Comparison of ENCODE assay signal across 7 mouse cellular contexts in genomic region chr4:149172666-149173065, GRCm38 (mm10). TPM values are rescaled to one million over a fixed set of nuclear protein-coding genes. Genes with fewer than 3 reads are reported as not detected.
DNase-seq lines count a peak whose midpoint lies in the region; ATAC-seq lines count a peak whose summit lies in the region.

No protein-coding gene starts in this region.

- no peaks in the 10 kb centered on the region for H3K9me3 ChIP-seq in midbrain, embryonic 12.5 days
- no peaks in the 10 kb centered on the region for H3K9me3 ChIP-seq in midbrain, embryonic 11.5 days (ENCODE audit: control insufficient read depth, low read length)
- no peaks in the 10 kb centered on the region for H3K9me3 ChIP-seq in embryonic facial prominence, embryonic 14.5 days (ENCODE audit: control insufficient read depth, low read length)

- no peaks in the 10 kb centered on the region for H3K4me1 ChIP-seq in midbrain, embryonic 12.5 days
- peaks cover 2% of the 10 kb centered on the region; the same call in 1 of the 2 replicates for H3K4me1 ChIP-seq in midbrain, embryonic 11.5 days (ENCODE audit: control insufficient read depth, insufficient read depth, low read length)
- H3K4me1 ChIP-seq in embryonic facial prominence, embryonic 14.5 days (ENCODE audit: control insufficient read depth, insufficient read depth, low read length), result peaks cover 9% of the 10 kb centered on the region; the same call in 1 of the 2 replicates

- DNase-seq in midbrain, embryonic 11.5 days (ENCODE audit: low spot score, missing footprints), result no peak
- DNase-seq in embryonic facial prominence, embryonic 14.5 days (ENCODE audit: low spot score), result peak; percentile 72
- DNase-seq in heart, postnatal 10 days, result peak; percentile 73 to 76
- peak; percentile 61 to 88 for DNase-seq in lung, postnatal 4 days
- DNase-seq in retina, postnatal 1 day, result no peak
- no peak for DNase-seq in spleen, postnatal 36 days (ENCODE audit: low spot score in 2 of 2)

- H3K9ac ChIP-seq in midbrain, embryonic 12.5 days (replicated peaks), result no peak overlapping the region
- no peak overlapping the region for H3K9ac ChIP-seq in midbrain, embryonic 11.5 days (ENCODE audit: low read length)
- H3K9ac ChIP-seq in embryonic facial prominence, embryonic 14.5 days (ENCODE audit: low read depth, low read length), result 0 out of 2 replicates have a peak overlapping the region, but pooled peaks have one; percentile 0

- no peak overlapping the region for H3K4me3 ChIP-seq in midbrain, embryonic 12.5 days
- no peak overlapping the region for H3K4me3 ChIP-seq in midbrain, embryonic 11.5 days (ENCODE audit: low read depth, low read length)
- H3K4me3 ChIP-seq in embryonic facial prominence, embryonic 14.5 days (ENCODE audit: low read depth, low read length), result no peak overlapping the region

- ATAC-seq in midbrain, embryonic 12.5 days (ENCODE audit: low FRiP score, low read depth), result no peak
- no peak for ATAC-seq in midbrain, embryonic 11.5 days (ENCODE audit: low FRiP score)
- ATAC-seq in embryonic facial prominence, embryonic 14.5 days (ENCODE audit: low read depth), result no peak

- intact Hi-C loops in heart, postnatal 10 days (cut with DNase I), result no loop called here

- 80% methylated on average over 2 of the region's 2 CpGs for whole genome bisulfite sequencing in midbrain, embryonic 12.5 days
- 82% methylated on average over 2 of the region's 2 CpGs for WGBS in midbrain, embryonic 11.5 days
- WGBS in embryonic facial prominence, embryonic 14.5 days, result 49% methylated on average over 2 of the region's 2 CpGs

- H3K27ac ChIP-seq in midbrain, embryonic 12.5 days (replicated peaks), result peak overlapping the region; percentile 47; the same call in 1 of the 2 replicates
- H3K27ac ChIP-seq in midbrain, embryonic 11.5 days (ENCODE audit: low read depth, low read length), result no peak overlapping the region; the same call in 1 of the 2 replicates
- peak overlapping the region; percentile 75 for H3K27ac ChIP-seq in embryonic facial prominence, embryonic 14.5 days (replicated peaks; ENCODE audit: low read depth, low read length)

- H3K4me2 ChIP-seq in midbrain, embryonic 12.5 days (replicated peaks), result no peak overlapping the region
- H3K4me2 ChIP-seq in midbrain, embryonic 11.5 days, result no peak overlapping the region
- H3K4me2 ChIP-seq in embryonic facial prominence, embryonic 14.5 days (ENCODE audit: low read depth, low read length), result no peak overlapping the region

- no peaks in the 10 kb centered on the region for H3K27me3 ChIP-seq in midbrain, embryonic 12.5 days
- H3K27me3 ChIP-seq in midbrain, embryonic 11.5 days (ENCODE audit: control insufficient read depth, insufficient read depth, low read length), result no peaks in the 10 kb centered on the region
- no peaks in the 10 kb centered on the region for H3K27me3 ChIP-seq in embryonic facial prominence, embryonic 14.5 days (replicated peaks; ENCODE audit: control insufficient read depth, insufficient read depth, low read length)

- H3K36me3 ChIP-seq in midbrain, embryonic 12.5 days, result peaks cover 19% of the 10 kb centered on the region
- H3K36me3 ChIP-seq in midbrain, embryonic 11.5 days (ENCODE audit: control insufficient read depth, insufficient read depth, low read length), result 0 out of 2 replicates have a peak, but pooled peaks cover 2% of the 10 kb centered on the region
- no peaks in the 10 kb centered on the region for H3K36me3 ChIP-seq in embryonic facial prominence, embryonic 14.5 days (ENCODE audit: control insufficient read depth, insufficient read depth, low read length)

RNA-seq across cellular contexts. Expression of gene Pgd, which starts 6.1 kb away (rescaled TPM):
- polyA plus RNA-seq in midbrain, embryonic 12.5 days (2016; fragmentation: Nextera tagmentation; extraction: Ambion mirVana), result 120 and 129 TPM in 2 replicates
- polyA plus RNA-seq in midbrain, embryonic 11.5 days (2014; fragmentation: Nextera tagmentation; extraction: Ambion mirVana), result 47.4 and 50.7 TPM in 2 replicates
- polyA plus RNA-seq in embryonic facial prominence, embryonic 14.5 days (2014; fragmentation: Nextera tagmentation; extraction: Ambion mirVana), result 43.3 and 43.7 TPM in 2 replicates
- total RNA-seq in heart, postnatal 10 days (2021), result 10 to 100 TPM; 52.7 to 57.4 TPM

RNA-seq across cellular contexts. Expression of gene Cenps, which starts 35.2 kb away (rescaled TPM):
- polyA plus RNA-seq in midbrain, embryonic 12.5 days (2016; fragmentation: Nextera tagmentation; extraction: Ambion mirVana), result 38.2 and 41.6 TPM in 2 replicates
- 52.6 and 53.1 TPM in 2 replicates for polyA plus RNA-seq in midbrain, embryonic 11.5 days (2014; fragmentation: Nextera tagmentation; extraction: Ambion mirVana)
- 25.6 and 27.2 TPM in 2 replicates for polyA plus RNA-seq in embryonic facial prominence, embryonic 14.5 days (2014; fragmentation: Nextera tagmentation; extraction: Ambion mirVana)
- 10 to 100 TPM in 1 of 2 experiments, 1 to 10 TPM in 1; 9.7 to 12.2 TPM for total RNA-seq in heart, postnatal 10 days (2021)

RNA-seq across cellular contexts. Expression of gene Cort, which starts 46.1 kb away (rescaled TPM):
- polyA plus RNA-seq in midbrain, embryonic 12.5 days (2016; fragmentation: Nextera tagmentation; extraction: Ambion mirVana), result 0.37 TPM in 1 of 2 replicates, not detected in the other
- 0.51 and 0.63 TPM in 2 replicates for polyA plus RNA-seq in midbrain, embryonic 11.5 days (2014; fragmentation: Nextera tagmentation; extraction: Ambion mirVana)
- polyA plus RNA-seq in embryonic facial prominence, embryonic 14.5 days (2014; fragmentation: Nextera tagmentation; extraction: Ambion mirVana), result 0.53 and 0.76 TPM in 2 replicates
- under 1 TPM; 0.42 to 0.55 TPM for total RNA-seq in heart, postnatal 10 days (2021)

Comparison
In these comparisons a context has a peak if more than half of its experiments do, and no peak if none do; other contexts are left out.
1. DNase-seq: peak in embryonic facial prominence, embryonic 14.5 days (single experiment), heart, postnatal 10 days (2 of 2) and lung, postnatal 4 days (2 of 2); none in midbrain, embryonic 11.5 days (single experiment), retina, postnatal 1 day (single experiment) and spleen, postnatal 36 days (0 of 2).